Mouse (Mus musculus) stomach, embryonic 16.5 days (tissue): ENCODE results near the gene Armh3. TPM values are rescaled to one million over a fixed set of nuclear protein-coding genes. Genes with fewer than 3 reads are reported as not detected.
"Not testable (repeated sequence)": the region's sequence is repeated elsewhere in the genome, so short reads cannot be mapped to it uniquely, and the experiment has no call there.

Experiments used
- ATAC-seq: fragments of 200-750 bp; cut with Nextera tagmentation; 2 replicates; pipeline ENCODE4 v1.8.0; 2017; ENCODE audit warnings: moderate number of reproducible peaks, moderate TSS enrichment; ENCODE audit not compliant: insufficient read depth, low FRiP score
- H3K27ac ChIP-seq: fragments of 300-500 bp; sonication (generic); 2 replicates; pipeline ENCODE4 v1.5.1; 2014; ENCODE audit warnings: low read length
- H3K27me3 ChIP-seq: fragments of 300-500 bp; sonication (generic); 2 replicates; pipeline ENCODE4 v1.6.1; 2014; ENCODE audit warnings: low read length, control low read depth, mixed read lengths; ENCODE audit not compliant: control insufficient read depth, insufficient read depth
- H3K36me3 ChIP-seq: fragments of 300-500 bp; sonication (generic); 2 replicates; pipeline ENCODE4 v1.6.1; 2014; ENCODE audit warnings: low read length; ENCODE audit not compliant: control insufficient read depth, insufficient read depth
- H3K4me1 ChIP-seq: fragments of 300-500 bp; sonication (generic); 2 replicates; pipeline ENCODE4 v1.6.1; 2014; ENCODE audit warnings: low read length, control low read depth, mixed read lengths; ENCODE audit not compliant: control insufficient read depth, insufficient read depth
- H3K4me2 ChIP-seq: fragments of 300-500 bp; sonication (generic); 2 replicates; pipeline ENCODE4 v1.6.1; 2014; ENCODE audit warnings: low read depth, low read length, mixed read lengths
- H3K4me3 ChIP-seq: fragments of 300-500 bp; sonication (generic); replicated peaks from 2 replicates; pipeline ENCODE4 v1.5.1; 2014; ENCODE audit warnings: mild to moderate bottlenecking, low read length
- H3K9ac ChIP-seq: fragments of 300-500 bp; sonication (generic); 2 replicates; pipeline ENCODE4 v1.6.1; 2014; ENCODE audit warnings: low read length
- H3K9me3 ChIP-seq: fragments of 300-500 bp; sonication (generic); replicated peaks from 2 replicates; pipeline ENCODE4 v1.6.1; 2016; ENCODE audit warnings: low read length, control low read depth; ENCODE audit not compliant: control insufficient read depth
- WGBS: fragments of 180-500 bp; shearing (Covaris S2); extraction: QIAGEN DNeasy Blood & Tissue Kit; methylation state at CpG from one replicate; pipeline ENCODE4 v1.1.7; 2014; 5-methylcytosine and 5-hydroxymethylcytosine counted together
- polyA plus RNA-seq: library from polyadenylated mRNA; unstranded; fragments of >200 nt; fragmentation: Nextera tagmentation; extraction: Ambion mirVana; gene quantifications from 2 replicates; pipeline ENCODE4 v1.2.1, GENCODE M21; 2015

The Armh3 gene
- polyA plus RNA-seq, 1 experiment from 2014 or later, result 15.4 TPM

DNA sequence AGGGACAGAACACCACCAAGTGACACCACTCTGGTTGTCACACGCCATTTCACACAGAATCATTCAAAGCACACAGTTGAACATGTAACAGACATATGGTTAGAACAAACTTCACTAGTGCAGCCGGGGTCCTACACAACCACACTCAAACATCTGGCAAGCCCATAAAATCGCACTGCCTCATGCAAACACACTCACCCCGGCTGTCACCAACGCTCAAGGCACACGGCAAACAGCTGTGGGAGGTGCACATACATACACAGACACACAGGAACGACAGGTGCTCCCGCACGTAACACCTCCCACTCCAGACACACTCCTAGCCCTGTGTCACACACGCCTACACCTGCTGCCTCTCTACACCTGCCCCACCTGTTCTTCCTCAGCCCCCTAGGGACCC, 183.1 kb downstream of the Armh3 start:
- no peak for ATAC-seq
- H3K27me3 ChIP-seq, result no peaks in the 10 kb centered on the region; the same call in 1 of the 2 replicates

DNA sequence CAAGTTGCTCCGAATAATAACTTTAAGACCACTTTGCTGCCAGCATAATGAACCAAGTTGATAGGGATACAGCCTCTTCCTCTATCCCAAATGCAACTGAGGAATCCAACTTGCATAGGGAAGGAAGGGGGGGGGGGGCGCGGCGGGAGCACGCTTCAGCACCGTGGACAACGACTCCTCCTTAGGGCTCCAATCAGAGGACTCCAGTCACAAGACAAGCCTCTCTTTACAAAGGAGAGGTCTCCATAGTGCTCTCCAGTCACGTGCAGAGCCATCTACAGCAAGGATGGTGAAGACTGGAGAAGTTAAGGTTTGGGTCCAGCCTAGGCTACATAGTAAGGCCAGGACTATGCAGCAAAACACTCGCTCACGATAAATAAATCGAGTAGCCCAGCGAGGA, 184.5 kb downstream of the Armh3 start:
- no peaks in the 10 kb centered on the region for H3K36me3 ChIP-seq
- H3K27ac ChIP-seq, result no peak overlapping the region
- no peaks in the 10 kb centered on the region for H3K9me3 ChIP-seq
- no peak overlapping the region for H3K9ac ChIP-seq
- no peak overlapping the region for H3K4me3 ChIP-seq
- no peaks in the 10 kb centered on the region; the same call in 1 of the 2 replicates for H3K27me3 ChIP-seq
- peaks cover 39% of the 10 kb centered on the region for H3K4me1 ChIP-seq
- WGBS, result 11% methylated on average over 12 of the region's 12 CpGs
- H3K4me2 ChIP-seq, result no peak overlapping the region
- ATAC-seq, result no peak

More for the DNA sequence above, 183.1 kb downstream of the Armh3 start:
- Histone ChIP-seq H3K27ac (no peak overlapping the region), H3K4me1 (peaks cover 39% of the 10 kb centered on the region), H3K9me3 (no peaks in the 10 kb centered on the region), H3K36me3 (no peaks in the 10 kb centered on the region), H3K4me2 (peak overlapping the region; percentile 73), H3K9ac (peak overlapping the region; percentile 64; the same call in 1 of the 2 replicates), H3K4me3 (peak overlapping the region; percentile 44; the same call in 1 of the 2 replicates)
- 58% methylated on average over 10 of the region's 10 CpGs for WGBS

- Histone ChIP-seq H3K9ac (no peak overlapping the region), H3K27ac (no peak overlapping the region), H3K27me3 (no peaks in the 10 kb centered on the region; the same call in 1 of the 2 replicates), H3K4me1 (peaks cover 38% of the 10 kb centered on the region), H3K36me3 (no peaks in the 10 kb centered on the region), H3K4me3 (no peak overlapping the region), H3K9me3 (no peaks in the 10 kb centered on the region), H3K4me2 (no peak overlapping the region)
- peak; percentile 12; the same call in 1 of the 2 replicates for ATAC-seq
- WGBS, result 7% methylated on average over 11 of the region's 11 CpGs
Observed at GRCm38 (mm10) chr19:45813263-45813662, 185.0 kb downstream of the Armh3 start.

- Histone ChIP-seq H3K27me3 (no peaks in the 10 kb centered on the region; the same call in 1 of the 2 replicates), H3K9ac (no peak overlapping the region), H3K4me3 (peak overlapping the region; percentile 29; the same call in 1 of the 2 replicates), H3K9me3 (no peaks in the 10 kb centered on the region), H3K36me3 (no peaks in the 10 kb centered on the region), H3K27ac (no peak overlapping the region), H3K4me2 (peak overlapping the region; percentile 48), H3K4me1 (peaks cover 33% of the 10 kb centered on the region)
- WGBS, result 13% methylated on average over 8 of the region's 8 CpGs
- no peak for ATAC-seq
Observed at GRCm38 (mm10) chr19:45812673-45813252, 185.5 kb downstream of the Armh3 start.

DNA sequence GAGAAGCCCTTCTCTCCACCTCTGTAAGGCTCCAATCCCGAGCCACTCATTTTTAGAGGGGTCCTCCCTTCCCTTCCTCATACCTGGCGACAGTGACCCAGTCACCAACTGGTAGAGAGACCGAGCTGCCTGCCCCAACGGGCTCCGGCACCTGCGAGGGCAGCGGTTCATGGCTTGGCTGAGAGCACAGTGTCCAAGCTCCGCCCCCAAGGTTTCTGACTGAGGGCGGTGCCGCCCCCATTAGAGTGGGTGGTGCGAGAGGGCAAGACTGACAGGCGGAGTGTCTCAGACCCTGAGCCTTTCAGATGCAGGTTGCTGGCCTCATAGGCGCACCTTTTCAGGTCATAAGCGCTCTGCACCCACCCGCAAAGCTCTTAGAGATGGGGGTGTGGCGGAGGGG, 186.2 kb downstream of the Armh3 start:
- Histone ChIP-seq H3K4me1 (peaks cover 29% of the 10 kb centered on the region), H3K4me2 (peak overlapping the region; percentile 48), H3K9ac (no peak overlapping the region), H3K27me3 (no peaks in the 10 kb centered on the region; the same call in 1 of the 2 replicates), H3K27ac (no peak overlapping the region), H3K4me3 (peak overlapping the region; percentile 29), H3K9me3 (no peaks in the 10 kb centered on the region), H3K36me3 (no peaks in the 10 kb centered on the region)
- 2% methylated on average over 16 of the region's 16 CpGs for WGBS
- ATAC-seq, result no peak; the same call in 1 of the 2 replicates

- Histone ChIP-seq H3K27me3 (no peaks in the 10 kb centered on the region; the same call in 1 of the 2 replicates), H3K36me3 (no peaks in the 10 kb centered on the region), H3K4me2 (no peak overlapping the region), H3K27ac (no peak overlapping the region), H3K9me3 (no peaks in the 10 kb centered on the region), H3K4me1 (peaks cover 20% of the 10 kb centered on the region), H3K4me3 (no peak overlapping the region), H3K9ac (no peak overlapping the region)
- 61% methylated on average over 12 of the region's 12 CpGs for WGBS
- ATAC-seq, result no peak
Observed at GRCm38 (mm10) chr19:45811028-45811674, 187.1 kb downstream of the Armh3 start.

- Histone ChIP-seq H3K27ac (no peak overlapping the region), H3K4me2 (no peak overlapping the region), H3K9ac (no peak overlapping the region), H3K9me3 (no peaks in the 10 kb centered on the region), H3K4me1 (peaks cover 6% of the 10 kb centered on the region), H3K27me3 (no peaks in the 10 kb centered on the region), H3K36me3 (no peaks in the 10 kb centered on the region), H3K4me3 (no peak overlapping the region)
- WGBS, result 89% methylated on average over 4 of the region's 4 CpGs
- ATAC-seq, result no peak
Observed at GRCm38 (mm10) chr19:45807732-45808131, 190.6 kb downstream of the Armh3 start.

GRCm38 (mm10) chr19:45805817-45806216, 192.5 kb downstream of the Armh3 start:
- 91% methylated on average over 6 of the region's 6 CpGs for WGBS
- H3K4me3 ChIP-seq, H3K27me3 ChIP-seq, H3K9ac ChIP-seq, H3K36me3 ChIP-seq, H3K4me1 ChIP-seq, ATAC-seq, H3K9me3 ChIP-seq, H3K27ac ChIP-seq, H3K4me2 ChIP-seq: not testable (repeated sequence)

GRCm38 (mm10) chr19:45804593-45805368, 193.5 kb downstream of the Armh3 start:
- H3K4me2 ChIP-seq, result no peak overlapping the region
- no peaks in the 10 kb centered on the region for H3K4me1 ChIP-seq
- H3K27me3 ChIP-seq, result no peaks in the 10 kb centered on the region
- no peaks in the 10 kb centered on the region for H3K36me3 ChIP-seq
- H3K27ac ChIP-seq, result no peak overlapping the region
- no peak overlapping the region for H3K9ac ChIP-seq
- H3K4me3 ChIP-seq, result no peak overlapping the region
- no peaks in the 10 kb centered on the region for H3K9me3 ChIP-seq
- 29% methylated on average over 11 of the region's 12 CpGs for WGBS
- no peak for ATAC-seq
